Mouse (Mus musculus) small intestine, adult 2 months (tissue): ENCODE measurements around the gene Flvcr2. TPM values are rescaled to one million over a fixed set of nuclear protein-coding genes. Genes with fewer than 3 reads are reported as not detected.
A peak's percentile ranks its signal among the peaks of the same experiment; 100 is the strongest.

Source experiments
- H3K27ac ChIP-seq: fragments of 200-500 bp; 2 replicates; pipeline ENCODE4 v1.5.1; 2012; ENCODE audit warnings: low read depth, low read length, control low read depth, inconsistent platforms; ENCODE audit not compliant: insufficient read depth
- H3K27me3 ChIP-seq: fragments of 200-500 bp; 2 replicates; pipeline ENCODE4 v1.6.1; 2012; ENCODE audit warnings: mild to moderate bottlenecking, moderate library complexity, low read length, inconsistent platforms; ENCODE audit not compliant: control insufficient read depth, insufficient read depth
- H3K36me3 ChIP-seq: fragments of 200-500 bp; 2 replicates; pipeline ENCODE4 v1.6.1; 2012; ENCODE audit warnings: mild to moderate bottlenecking, low read length, control low read depth, inconsistent platforms; ENCODE audit not compliant: control insufficient read depth, insufficient read depth
- H3K4me1 ChIP-seq: fragments of 200-500 bp; 2 replicates; pipeline ENCODE4 v1.6.1; 2012; ENCODE audit warnings: low read length, inconsistent platforms, mixed read lengths; ENCODE audit not compliant: control insufficient read depth, insufficient read depth, insufficient read length
- H3K4me3 ChIP-seq: fragments of 200-500 bp; 2 replicates; pipeline ENCODE4 v1.5.1; 2012; ENCODE audit warnings: low read depth, mild to moderate bottlenecking, control low read depth, inconsistent platforms, low read length, moderate library complexity
- CTCF ChIP-seq: fragments of 200-500 bp; IDR thresholded peaks from 2 replicates; pipeline ENCODE4 v1.5.1; 2012; ENCODE audit warnings: low read depth, mild to moderate bottlenecking, control low read depth, inconsistent platforms, low read length, moderate library complexity, mixed read lengths; ENCODE audit not compliant: insufficient replicate concordance, insufficient read length; ENCODE audit errors: extremely low read depth
- POLR2A ChIP-seq: fragments of 200-500 bp; IDR thresholded peaks from 2 replicates; pipeline ENCODE4 v1.6.1; 2012; ENCODE audit warnings: low read depth, mild to moderate bottlenecking, control low read depth, inconsistent platforms, low read length, moderate library complexity
- WGBS: fragments of 180-500 bp; shearing (Covaris S2); methylation state at CpG from one replicate; pipeline ENCODE4 v1.1.7; 2018; 5-methylcytosine and 5-hydroxymethylcytosine counted together
- polyA plus RNA-seq: library from polyadenylated mRNA; depleted of rRNA; stranded (reverse); fragments of >200 nt; gene quantifications from 2 replicates; pipeline ENCODE4 v1.2.3, GENCODE M21; 2012

The Flvcr2 gene
- polyA plus RNA-seq, 1 experiment, result 3.4 TPM

- no peaks in the 10 kb centered on the region for H3K27me3 ChIP-seq
- H3K4me3 ChIP-seq, result no peak overlapping the region
- TF ChIP-seq CTCF, result no peak
- no peak for TF ChIP-seq POLR2A
- H3K4me1 ChIP-seq, result peaks cover 9% of the 10 kb centered on the region; the same call in 1 of the 2 replicates
- no peak overlapping the region for H3K27ac ChIP-seq
- WGBS, result 71% methylated on average over 3 of the region's 3 CpGs
- no peaks in the 10 kb centered on the region for H3K36me3 ChIP-seq
Observed at GRCm38 (mm10) chr12:85757074-85757473, 10.7 kb downstream of the Flvcr2 start.

GRCm38 (mm10) chr12:85758741-85759140, 12.4 kb downstream of the Flvcr2 start:
- H3K27me3 ChIP-seq, result no peaks in the 10 kb centered on the region
- H3K4me3 ChIP-seq, result no peak overlapping the region
- 0 out of 2 replicates have a peak overlapping the region, but pooled peaks have one; percentile 17 for H3K27ac ChIP-seq
- WGBS, result 38% methylated on average over 8 of the region's 8 CpGs
- peaks cover 9% of the 10 kb centered on the region; the same call in 1 of the 2 replicates for H3K4me1 ChIP-seq
- H3K36me3 ChIP-seq, result no peaks in the 10 kb centered on the region
- TF ChIP-seq POLR2A (no peak), CTCF (no peak)

GRCm38 (mm10) chr12:85761471-85761870, 15.1 kb downstream of the Flvcr2 start:
- Histone ChIP-seq H3K4me3 (no peak overlapping the region), H3K4me1 (peaks cover 5% of the 10 kb centered on the region; the same call in 1 of the 2 replicates), H3K27ac (no peak overlapping the region), H3K36me3 (no peaks in the 10 kb centered on the region), H3K27me3 (no peaks in the 10 kb centered on the region)
- TF ChIP-seq CTCF (no peak), POLR2A (no peak)
- 87% methylated on average over 4 of the region's 4 CpGs for WGBS

GRCm38 (mm10) chr12:85764686-85765085, 18.3 kb downstream of the Flvcr2 start:
- no peak for TF ChIP-seq CTCF
- TF ChIP-seq POLR2A, result no peak
- H3K27ac ChIP-seq, result no peak overlapping the region
- 33% methylated on average over 1 of the region's 1 CpGs for WGBS
- no peaks in the 10 kb centered on the region for H3K36me3 ChIP-seq
- no peaks in the 10 kb centered on the region for H3K4me1 ChIP-seq
- no peaks in the 10 kb centered on the region for H3K27me3 ChIP-seq
- H3K4me3 ChIP-seq, result no peak overlapping the region

GRCm38 (mm10) chr12:85766287-85766686, 19.9 kb downstream of the Flvcr2 start:
- H3K4me3 ChIP-seq, result no peak overlapping the region
- 69% methylated on average over 3 of the region's 3 CpGs for WGBS
- no peak overlapping the region for H3K27ac ChIP-seq

GRCm38 (mm10) chr12:85767750-85768149, 21.4 kb downstream of the Flvcr2 start:
- no peak overlapping the region for H3K27ac ChIP-seq
- H3K4me3 ChIP-seq, result no peak overlapping the region
- H3K4me1 ChIP-seq, result no peaks in the 10 kb centered on the region
- no peaks in the 10 kb centered on the region for H3K36me3 ChIP-seq
- no peaks in the 10 kb centered on the region for H3K27me3 ChIP-seq
- no peak for TF ChIP-seq POLR2A
- no peak for TF ChIP-seq CTCF
- WGBS, result 66% methylated on average over 4 of the region's 4 CpGs

More at GRCm38 (mm10) chr12:85766287-85766686, 19.9 kb downstream of the Flvcr2 start:
- Histone ChIP-seq H3K4me1 (no peaks in the 10 kb centered on the region), H3K36me3 (no peaks in the 10 kb centered on the region), H3K27me3 (no peaks in the 10 kb centered on the region)
- TF ChIP-seq POLR2A (no peak), CTCF (no peak)

- Histone ChIP-seq H3K4me3 (no peak overlapping the region), H3K36me3 (no peaks in the 10 kb centered on the region), H3K27ac (no peak overlapping the region), H3K4me1 (no peaks in the 10 kb centered on the region; the same call in 1 of the 2 replicates), H3K27me3 (no peaks in the 10 kb centered on the region)
- no peak for TF ChIP-seq POLR2A
- TF ChIP-seq CTCF, result no peak
- whole genome bisulfite sequencing, result 51% methylated on average over 3 of the region's 3 CpGs
Observed at GRCm38 (mm10) chr12:85771356-85771755, 25.0 kb downstream of the Flvcr2 start.

GRCm38 (mm10) chr12:85778962-85779361, 32.6 kb downstream of the Flvcr2 start:
- Histone ChIP-seq H3K27me3 (no peaks in the 10 kb centered on the region), H3K4me1 (peaks cover 6% of the 10 kb centered on the region; the same call in 1 of the 2 replicates), H3K4me3 (no peak overlapping the region), H3K27ac (no peak overlapping the region), H3K36me3 (no peaks in the 10 kb centered on the region)
- TF ChIP-seq POLR2A (no peak), CTCF (no peak)
- 59% methylated on average over 3 of the region's 3 CpGs for WGBS
